Mouse (Mus musculus) myocyte (in vitro differentiated cells): ENCODE measurements around the gene Bahd1.

ENCODE experiments used
- CEBPB ChIP-seq: IDR thresholded peaks from 2 replicates; pipeline ENCODE4 v1.6.1; 2011; ENCODE audit warnings: mild to moderate bottlenecking, moderate library complexity; ENCODE audit not compliant: poor library complexity, insufficient read depth, severe bottlenecking
- E2F4 ChIP-seq: IDR thresholded peaks from one replicate; pipeline ENCODE4 v1.6.1; 2011; ENCODE audit warnings: mild to moderate bottlenecking, control low read depth, moderate library complexity; ENCODE audit not compliant: insufficient read depth
- MAX ChIP-seq: IDR thresholded peaks from one replicate; pipeline ENCODE4 v1.6.1; 2011; ENCODE audit warnings: low read depth, mild to moderate bottlenecking, control low read depth
- MYOD1 ChIP-seq, 3 experiments: IDR thresholded peaks; one replicate each; pipeline ENCODE4 v1.6.1; 2011; ENCODE audit warnings: control low read depth in 2 of 3, low read depth in 2 of 3, mild to moderate bottlenecking in 2 of 3, moderate library complexity in 1 of 3; ENCODE audit not compliant: insufficient read length in 2 of 3, control insufficient read depth in 1 of 3
- MYOG ChIP-seq, 3 experiments: IDR thresholded peaks; one replicate each; pipeline ENCODE4 v1.6.1; 2011; ENCODE audit warnings: control low read depth in 2 of 3, low read depth in 2 of 3, mild to moderate bottlenecking in 2 of 3; ENCODE audit not compliant: insufficient read length in 2 of 3, control insufficient read depth in 1 of 3, insufficient read depth in 1 of 3
- POLR2A ChIP-seq: IDR thresholded peaks from one replicate; pipeline ENCODE4 v1.6.1; 2011; ENCODE audit warnings: low read depth, mild to moderate bottlenecking, control low read depth, moderate library complexity; ENCODE audit not compliant: insufficient read length
- POLR2AphosphoS2 ChIP-seq: IDR thresholded peaks from one replicate; pipeline ENCODE4 v1.6.1; 2011; ENCODE audit warnings: low read depth, control low read depth; ENCODE audit not compliant: insufficient read length
- REST ChIP-seq: IDR thresholded peaks from one replicate; pipeline ENCODE4 v1.6.1; 2011; ENCODE audit warnings: mild to moderate bottlenecking, control low read depth, moderate library complexity; ENCODE audit not compliant: insufficient read depth, insufficient read length
- SRF ChIP-seq: IDR thresholded peaks from one replicate; pipeline ENCODE4 v1.6.1; 2011; ENCODE audit warnings: low read depth; ENCODE audit not compliant: control insufficient read depth, insufficient read length
- TCF12 ChIP-seq: IDR thresholded peaks from one replicate; pipeline ENCODE4 v1.6.1; 2011; ENCODE audit warnings: mild to moderate bottlenecking, control low read depth; ENCODE audit not compliant: poor library complexity, insufficient read depth, severe bottlenecking
- USF1 ChIP-seq: IDR thresholded peaks from one replicate; pipeline ENCODE4 v1.6.1; 2011; ENCODE audit warnings: low read depth, mild to moderate bottlenecking, control low read depth, moderate library complexity

DNA sequence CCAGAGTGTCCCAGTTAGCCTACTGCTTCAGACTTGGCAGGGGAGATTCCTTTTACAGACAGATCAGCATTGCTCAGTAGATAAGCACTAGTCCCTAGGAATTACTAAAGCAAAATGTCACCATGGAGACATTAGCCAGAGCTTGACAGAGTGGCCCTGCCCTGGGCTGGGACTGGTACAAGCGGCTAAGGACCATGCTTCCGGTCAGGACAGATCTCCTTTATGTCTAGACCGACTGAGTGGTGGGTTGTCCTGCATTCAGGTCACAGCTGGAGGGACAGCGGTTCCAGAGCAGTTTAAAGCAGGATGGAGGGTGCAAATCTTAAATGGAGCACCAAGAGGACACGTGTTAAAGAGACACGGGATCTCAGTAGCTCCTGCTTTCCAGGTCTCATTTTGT is 25.8 kb downstream of the Bahd1 start:
- no peak for TF ChIP-seq CEBPB
- TF ChIP-seq E2F4 = no peak
- TF ChIP-seq TCF12 = no peak
- TF ChIP-seq MAX = no peak
- TF ChIP-seq USF1 = no peak
- no peak for TF ChIP-seq POLR2A
- TF ChIP-seq MYOG (IDR thresholded peaks at IDR 0.05; ENCODE audit: control insufficient read depth in 1 of 3, insufficient read depth in 1 of 3, insufficient read length in 2 of 3, low read depth in 2 of 3) = no peak
- TF ChIP-seq SRF = no peak
- no peak for TF ChIP-seq POLR2AphosphoS2
- no peak for TF ChIP-seq MYOD1 (IDR thresholded peaks at IDR 0.05; ENCODE audit: control insufficient read depth in 1 of 3, insufficient read length in 2 of 3, low read depth in 2 of 3)
- no peak for TF ChIP-seq REST
